Mouse (Mus musculus) urinary bladder, postnatal 4 days (tissue): ENCODE data around the gene Pnrc2.

ENCODE experiments used
- DNase-seq, 2 experiments: peaks; one replicate each; pipeline ENCODE4 v3.0.0; 2021 to 2022; ENCODE audit warnings: low spot score in 2 of 2

Pnrc2 gene

DNA sequence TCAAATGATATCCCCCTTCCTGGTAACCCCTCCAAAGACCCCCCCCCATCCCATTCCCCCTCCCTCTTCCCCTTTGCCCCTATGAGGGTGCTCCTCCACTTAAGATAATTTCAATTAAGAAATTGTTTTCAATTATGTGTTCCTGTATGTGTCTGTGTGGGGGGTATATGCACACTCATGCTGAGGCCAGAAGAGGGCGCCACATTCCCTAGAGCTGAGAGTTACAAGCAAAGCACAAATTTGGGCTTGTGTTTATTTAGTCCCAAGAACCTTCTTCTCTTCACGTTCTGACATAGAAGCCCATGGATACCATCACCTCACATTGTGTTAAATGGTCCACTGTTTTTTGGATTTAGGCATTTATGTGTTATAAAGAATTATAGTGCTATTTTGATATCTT is 50.4 kb downstream of the Pnrc2 start:
- no peak for DNase-seq

DNA sequence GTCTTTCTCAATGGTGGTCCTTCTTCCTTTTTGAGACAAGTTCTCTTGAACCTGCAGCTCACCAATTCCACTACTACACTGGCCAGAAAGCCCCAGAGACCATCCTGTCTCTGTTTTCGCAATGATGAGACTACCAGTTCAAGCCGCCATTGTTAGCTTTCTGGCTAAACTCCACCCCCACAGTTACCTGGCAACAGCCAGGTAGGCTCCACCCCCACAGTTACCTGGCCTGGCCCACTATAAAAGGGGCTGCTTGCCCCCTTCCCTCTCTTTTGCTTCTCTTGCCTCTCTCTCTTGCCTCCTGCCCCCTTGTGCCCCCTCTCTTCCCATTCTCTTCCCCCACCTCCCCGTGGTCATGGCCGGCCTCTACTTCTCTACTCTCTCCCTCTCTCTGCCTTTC is 51.9 kb downstream of the Pnrc2 start:
- DNase-seq = no peak
